Mouse (Mus musculus) brain, adult 2 months (tissue): Measurements from ENCODE around the gene Tpk1.
A peak's percentile ranks its signal among the peaks of the same experiment; 100 is the strongest.
"Not testable (repeated sequence)": the region's sequence is repeated elsewhere in the genome, so short reads cannot be mapped to it uniquely, and the experiment has no call there.

Source experiments
- DNase-seq: peaks from one replicate; pipeline ENCODE4 v3.0.0; 2011; ENCODE audit warnings: low read depth, low spot score

The Tpk1 gene

GRCm38 (mm10) chr6:43642375-43642774 lies 23.7 kb downstream of the Tpk1 start:
- DNase-seq = peak; percentile 79

- no peak for DNase-seq
These were observed 25.5 kb downstream of the Tpk1 start for GRCm38 (mm10) chr6:43640621-43641020.

GRCm38 (mm10) chr6:43638865-43639264 lies 27.2 kb downstream of the Tpk1 start:
- DNase-seq = no peak

GRCm38 (mm10) chr6:43638119-43638518 lies 28.0 kb downstream of the Tpk1 start:
- DNase-seq = no peak

GRCm38 (mm10) chr6:43636980-43637638 lies 29.0 kb downstream of the Tpk1 start:
- DNase-seq = no peak

GRCm38 (mm10) chr6:43633308-43633963 lies 32.6 kb downstream of the Tpk1 start:
- no peak for DNase-seq

GRCm38 (mm10) chr6:43632871-43633270 lies 33.2 kb downstream of the Tpk1 start:
- DNase-seq = no peak

- DNase-seq = not testable (repeated sequence)
These were observed 42.6 kb downstream of the Tpk1 start for GRCm38 (mm10) chr6:43623448-43623847.

- DNase-seq = no peak
These were observed 46.8 kb downstream of the Tpk1 start for GRCm38 (mm10) chr6:43619258-43619657.

- no peak for DNase-seq
These were observed 54.3 kb downstream of the Tpk1 start for GRCm38 (mm10) chr6:43611770-43612169.

- DNase-seq = peak; percentile 8
These were observed 75.1 kb downstream of the Tpk1 start for GRCm38 (mm10) chr6:43590841-43591541.

GRCm38 (mm10) chr6:43585274-43585673 lies 80.8 kb downstream of the Tpk1 start:
- DNase-seq = peak; percentile 48

- peak; percentile 67 for DNase-seq
These were observed 84.3 kb downstream of the Tpk1 start for GRCm38 (mm10) chr6:43581809-43582208.

- DNase-seq = peak; percentile 67
These were observed 98.2 kb downstream of the Tpk1 start for GRCm38 (mm10) chr6:43567885-43568284.

GRCm38 (mm10) chr6:43562474-43562873 lies 103.6 kb downstream of the Tpk1 start:
- DNase-seq = no peak

- no peak for DNase-seq
These were observed 114.7 kb downstream of the Tpk1 start for GRCm38 (mm10) chr6:43551410-43551809.

- no peak for DNase-seq
These were observed 119.5 kb downstream of the Tpk1 start for GRCm38 (mm10) chr6:43546537-43546936.

GRCm38 (mm10) chr6:43537252-43537870 lies 128.7 kb downstream of the Tpk1 start:
- DNase-seq = no peak

GRCm38 (mm10) chr6:43535459-43535858 lies 130.6 kb downstream of the Tpk1 start:
- DNase-seq = no peak

- peak; percentile 25 for DNase-seq
These were observed 132.8 kb downstream of the Tpk1 start for GRCm38 (mm10) chr6:43533323-43533722.

- DNase-seq = no peak
These were observed 133.3 kb downstream of the Tpk1 start for GRCm38 (mm10) chr6:43532822-43533221.

GRCm38 (mm10) chr6:43531996-43532395 lies 134.1 kb downstream of the Tpk1 start:
- no peak for DNase-seq
